12 mouse cellular contexts compared by ENCODE assay signal in genomic region chr19:11559560-11559959, GRCm38 (mm10). TPM values are rescaled to one million over a fixed set of nuclear protein-coding genes. Genes with fewer than 3 reads are reported as not detected.
DNase-seq lines count a peak whose midpoint lies in the region; ATAC-seq and TF ChIP-seq lines count a peak whose summit lies in the region.
"Not testable (repeated sequence)": the region's sequence is repeated elsewhere in the genome, so short reads cannot be mapped to it uniquely, and the experiment has no call there.
"Had no signal": no experiment of that assay in that cellular context is flagged by ENCODE, and none has a peak within 500 bp of the region (broad histone marks: within the 10 kb centered on the region; RNA-seq: fewer than 3 reads in every experiment).

No protein-coding gene starts in this region.

- not testable (repeated sequence) for H3K4me3 ChIP-seq in lung, postnatal 0 days (ENCODE audit: low read depth, low read length)

- peak; percentile 31 to 44 for DNase-seq in heart, adult 9 months (ENCODE audit: low spot score in 2 of 2)
- peak; percentile 32 for DNase-seq in lung, postnatal 0 days (ENCODE audit: low spot score)
- peak; percentile 4 to 8 for DNase-seq in natural killer cell, adult 2 months (ENCODE audit: low spot score in 2 of 2)

- not testable (repeated sequence) for TF ChIP-seq CTCF in lung, postnatal 0 days (IDR thresholded peaks at IDR 0.05)

- not testable (repeated sequence) for H3K9me3 ChIP-seq in lung, postnatal 0 days (ENCODE audit: low read length)

- not testable (repeated sequence) for H3K4me2 ChIP-seq in lung, postnatal 0 days (replicated peaks; ENCODE audit: low read depth, low read length)

- not testable (repeated sequence) for H3K27ac ChIP-seq in lung, postnatal 0 days (ENCODE audit: low read length)

- H3K36me3 ChIP-seq in lung, postnatal 0 days (ENCODE audit: insufficient read depth, low read length) = not testable (repeated sequence)

- ATAC-seq in CD4-positive, CD25-positive, alpha-beta regulatory T cell, adult 4 months = peak; percentile 79
- ATAC-seq in activated CD4-positive, CD25-positive, alpha-beta regulatory T cell, adult 4 months = peak; percentile 65
- ATAC-seq in granulocyte monocyte progenitor cell, adult 5-6 weeks (replicated peaks; ENCODE audit: poor library complexity, severe bottlenecking) = peak; percentile 100
- peak; percentile 83 for ATAC-seq in inflammation-experienced regulatory T-cells, adult 6 months
- peak; percentile 43; the same call in 1 of the 2 replicates for ATAC-seq in lung, postnatal 0 days
- ATAC-seq in megakaryocyte, adult 5-6 weeks (ENCODE audit: poor library complexity, severe bottlenecking) = peak; percentile 100

- not testable (repeated sequence) for H3K4me1 ChIP-seq in lung, postnatal 0 days (ENCODE audit: insufficient read depth, low read depth, low read length)

- not testable (repeated sequence) for H3K9ac ChIP-seq in lung, postnatal 0 days (replicated peaks; ENCODE audit: low read depth)

- H3K27me3 ChIP-seq in lung, postnatal 0 days (replicated peaks; ENCODE audit: insufficient read depth, low read length) = not testable (repeated sequence)

- TF ChIP-seq EP300 in lung, postnatal 0 days (IDR thresholded peaks at IDR 0.05) = not testable (repeated sequence)

RNA-seq across cellular contexts. Expression of gene Ms4a4d, which starts 23.0 kb away (rescaled TPM):
- 1 to 10 TPM; 3.9 to 6.3 TPM for polyA plus RNA-seq in CD4-positive, CD25-positive, alpha-beta regulatory T cell, adult 4 months (2017; shearing (Covaris generic))
- 1 to 10 TPM; 4.1 to 4.9 TPM for polyA plus RNA-seq in activated CD4-positive, CD25-positive, alpha-beta regulatory T cell, adult 4 months (2017; shearing (Covaris generic))
- total RNA-seq in granulocyte monocyte progenitor cell, adult 5-6 weeks (2014; fragmentation: Nextera tagmentation) = not detected in 2 replicates
- total RNA-seq in granulocyte monocyte progenitor cell, adult 5-6 weeks (2017) = not detected in 2 replicates
- polyA plus RNA-seq in inflammation-experienced regulatory T-cells, adult 6 months (2017; shearing (Covaris generic)) = 1 to 10 TPM; 2.1 to 5.3 (median 3.7) TPM
- 3.8 and 4.3 TPM in 2 replicates for polyA plus RNA-seq in lung, postnatal 0 days (2015; fragmentation: Nextera tagmentation; extraction: Ambion mirVana)
- 0.21 and 0.54 TPM in 2 replicates for total RNA-seq in megakaryocyte, adult 5-6 weeks (2015)
- total RNA-seq in megakaryocyte, adult 5-6 weeks (2017) = 0.53 TPM in 1 of 2 replicates, not detected in the other
- total RNA-seq: forebrain, postnatal 0 days; MEL had no signal
- polyA plus RNA-seq: forebrain, embryonic 13.5 days; forebrain, postnatal 0 days; hindbrain, embryonic 16.5 days had no signal

RNA-seq across cellular contexts. Expression of gene Ms4a6b, which starts 43.2 kb away (rescaled TPM):
- polyA plus RNA-seq in CD4-positive, CD25-positive, alpha-beta regulatory T cell, adult 4 months (2017; shearing (Covaris generic)) = 1,000 to 10,000 TPM; 1,239 to 1,299 TPM
- 1,000 to 10,000 TPM; 1,243 to 1,295 TPM for polyA plus RNA-seq in activated CD4-positive, CD25-positive, alpha-beta regulatory T cell, adult 4 months (2017; shearing (Covaris generic))
- total RNA-seq in granulocyte monocyte progenitor cell, adult 5-6 weeks (2014; fragmentation: Nextera tagmentation) = 39.1 and 44.2 TPM in 2 replicates
- total RNA-seq in granulocyte monocyte progenitor cell, adult 5-6 weeks (2017) = 28.3 and 30.5 TPM in 2 replicates
- polyA plus RNA-seq in inflammation-experienced regulatory T-cells, adult 6 months (2017; shearing (Covaris generic)) = 1,000 to 10,000 TPM; 1,170 to 1,320 (median 1,200) TPM
- polyA plus RNA-seq in lung, postnatal 0 days (2015; fragmentation: Nextera tagmentation; extraction: Ambion mirVana) = 5.2 and 7.1 TPM in 2 replicates
- 242 and 270 TPM in 2 replicates for total RNA-seq in megakaryocyte, adult 5-6 weeks (2015)
- 138 and 141 TPM in 2 replicates for total RNA-seq in megakaryocyte, adult 5-6 weeks (2017)
- total RNA-seq: MEL had no signal

RNA-seq across cellular contexts. Expression of gene Ms4a6d, which starts 45.1 kb away (rescaled TPM):
- 10 to 100 TPM in 1 of 2 experiments, 1 to 10 TPM in 1; 8.9 to 10.9 TPM for polyA plus RNA-seq in CD4-positive, CD25-positive, alpha-beta regulatory T cell, adult 4 months (2017; shearing (Covaris generic))
- polyA plus RNA-seq in activated CD4-positive, CD25-positive, alpha-beta regulatory T cell, adult 4 months (2017; shearing (Covaris generic)) = 10 to 100 TPM; 14.3 to 14.9 TPM
- 3.6 and 6.2 TPM in 2 replicates for total RNA-seq in granulocyte monocyte progenitor cell, adult 5-6 weeks (2014; fragmentation: Nextera tagmentation)
- total RNA-seq in granulocyte monocyte progenitor cell, adult 5-6 weeks (2017) = 2.4 and 2.7 TPM in 2 replicates
- 10 to 100 TPM; 17.3 to 36.2 (median 20.1) TPM for polyA plus RNA-seq in inflammation-experienced regulatory T-cells, adult 6 months (2017; shearing (Covaris generic))
- polyA plus RNA-seq in lung, postnatal 0 days (2015; fragmentation: Nextera tagmentation; extraction: Ambion mirVana) = 11.6 and 12.0 TPM in 2 replicates
- 62.8 and 76.5 TPM in 2 replicates for total RNA-seq in megakaryocyte, adult 5-6 weeks (2015)
- total RNA-seq in megakaryocyte, adult 5-6 weeks (2017) = 42.6 and 51.4 TPM in 2 replicates
- total RNA-seq: MEL had no signal

Comparison
In these comparisons a context has a peak if more than half of its experiments do, and no peak if none do; other contexts are left out.
1. ATAC-seq: peak in every context shown above with its lines; median percentile 100 in granulocyte monocyte progenitor cell, adult 5-6 weeks; 100 in megakaryocyte, adult 5-6 weeks; 83 in inflammation-experienced regulatory T-cells, adult 6 months; 79 in CD4-positive, CD25-positive, alpha-beta regulatory T cell, adult 4 months; 65 in activated CD4-positive, CD25-positive, alpha-beta regulatory T cell, adult 4 months; 43 in lung, postnatal 0 days.
2. RNA of gene Ms4a6b, which starts 43.2 kb away (polyA plus RNA-seq): 1,239 to 1,299 TPM in CD4-positive, CD25-positive, alpha-beta regulatory T cell, adult 4 months, 1,243 to 1,295 TPM in activated CD4-positive, CD25-positive, alpha-beta regulatory T cell, adult 4 months and 1,170 to 1,320 TPM in inflammation-experienced regulatory T-cells, adult 6 months; 5.2 to 7.1 TPM in lung, postnatal 0 days; every median in the first group is over 100 times any median in the second.
3. Peak in every context shown above with its lines, with median percentiles within 50 percentile points of each other: DNase-seq.